Comparison of ENCODE assay signal across 8 mouse cellular contexts in the genomic region with DNA sequence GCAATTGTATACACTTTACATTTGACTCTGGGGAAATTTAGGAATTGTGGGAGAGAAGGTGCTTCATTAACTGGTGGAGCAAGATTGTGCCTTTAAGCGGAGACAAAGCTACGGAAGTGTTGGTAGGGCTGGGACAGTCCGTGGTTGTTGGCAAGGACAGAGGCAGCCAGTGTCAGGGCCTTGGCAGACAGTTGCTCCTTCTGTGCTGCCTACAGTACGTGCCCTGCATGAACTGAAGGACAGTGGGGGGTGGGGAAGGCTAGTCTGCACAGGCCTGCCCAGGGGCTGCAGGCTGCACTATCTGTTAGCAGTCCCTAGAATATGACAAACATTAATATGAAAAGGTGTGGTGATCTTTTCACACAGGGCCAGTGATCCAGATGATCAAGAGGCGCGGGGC.
DNase-seq lines count a peak whose midpoint lies in the region; ATAC-seq lines count a peak whose summit lies in the region.

No protein-coding gene starts in this region.

- intact Hi-C loops in heart, postnatal 25 days (cut with DNase I), result no loop called here

- peak; percentile 93 for DNase-seq in heart, adult 11 months
- no peak for DNase-seq in heart, postnatal 25 days (ENCODE audit: low spot score)
- DNase-seq in cerebellum, adult 9-11 months, result peak; percentile 47
- no peak for DNase-seq in adipocyte (ENCODE audit: low spot score)
- no peak for DNase-seq in thymus, postnatal 36 days
- no peak for DNase-seq in urinary bladder, adult 18-20 months (ENCODE audit: low spot score in 2 of 2)

- 41% methylated on average over 6 of the region's 6 CpGs for WGBS in hindbrain, embryonic 16.5 days
- 63% methylated on average over 6 of the region's 6 CpGs for WGBS in neural tube, embryonic 13.5 days

- H3K4me3 ChIP-seq in hindbrain, embryonic 16.5 days (ENCODE audit: low read length), result no peak overlapping the region
- H3K4me3 ChIP-seq in neural tube, embryonic 13.5 days, result no peak overlapping the region

- H3K27ac ChIP-seq in hindbrain, embryonic 16.5 days (ENCODE audit: low read depth, low read length), result no peak overlapping the region
- H3K27ac ChIP-seq in neural tube, embryonic 13.5 days (replicated peaks), result peak overlapping the region; percentile 57; the same call in 1 of the 2 replicates

- no peaks in the 10 kb centered on the region for H3K9me3 ChIP-seq in hindbrain, embryonic 16.5 days (ENCODE audit: control insufficient read depth, low read length)
- peaks cover 3% of the 10 kb centered on the region; the same call in 1 of the 2 replicates for H3K9me3 ChIP-seq in neural tube, embryonic 13.5 days

- peak; percentile 98 for ATAC-seq in hindbrain, embryonic 16.5 days
- ATAC-seq in neural tube, embryonic 13.5 days (ENCODE audit: low read depth), result peak; percentile 96

- peaks cover 6% of the 10 kb centered on the region; the same call in 1 of the 2 replicates for H3K4me1 ChIP-seq in hindbrain, embryonic 16.5 days (ENCODE audit: control insufficient read depth, insufficient read depth, low read depth, low read length)
- peaks cover 6% of the 10 kb centered on the region for H3K4me1 ChIP-seq in neural tube, embryonic 13.5 days (replicated peaks)

- no peak overlapping the region for H3K9ac ChIP-seq in hindbrain, embryonic 16.5 days (ENCODE audit: low read depth, low read length)
- H3K9ac ChIP-seq in neural tube, embryonic 13.5 days, result peak overlapping the region; percentile 26; the same call in 1 of the 2 replicates

- H3K36me3 ChIP-seq in hindbrain, embryonic 16.5 days (ENCODE audit: control insufficient read depth, insufficient read depth, low read length), result no peaks in the 10 kb centered on the region
- no peaks in the 10 kb centered on the region for H3K36me3 ChIP-seq in neural tube, embryonic 13.5 days

- H3K4me2 ChIP-seq in hindbrain, embryonic 16.5 days (ENCODE audit: low read length), result no peak overlapping the region
- no peak overlapping the region for H3K4me2 ChIP-seq in neural tube, embryonic 13.5 days

- H3K27me3 ChIP-seq in hindbrain, embryonic 16.5 days (replicated peaks; ENCODE audit: control insufficient read depth, insufficient read depth, low read length), result no peaks in the 10 kb centered on the region
- no peaks in the 10 kb centered on the region for H3K27me3 ChIP-seq in neural tube, embryonic 13.5 days

Comparison
In these comparisons a context has a peak if more than half of its experiments do, and no peak if none do; other contexts are left out.
1. DNase-seq: peak in heart, adult 11 months (single experiment) and cerebellum, adult 9-11 months (single experiment); none in heart, postnatal 25 days (single experiment), adipocyte (single experiment), thymus, postnatal 36 days (0 of 2) and urinary bladder, adult 18-20 months (0 of 2).